ENCODE assay signal across 9 mouse cellular contexts in the genomic region with DNA sequence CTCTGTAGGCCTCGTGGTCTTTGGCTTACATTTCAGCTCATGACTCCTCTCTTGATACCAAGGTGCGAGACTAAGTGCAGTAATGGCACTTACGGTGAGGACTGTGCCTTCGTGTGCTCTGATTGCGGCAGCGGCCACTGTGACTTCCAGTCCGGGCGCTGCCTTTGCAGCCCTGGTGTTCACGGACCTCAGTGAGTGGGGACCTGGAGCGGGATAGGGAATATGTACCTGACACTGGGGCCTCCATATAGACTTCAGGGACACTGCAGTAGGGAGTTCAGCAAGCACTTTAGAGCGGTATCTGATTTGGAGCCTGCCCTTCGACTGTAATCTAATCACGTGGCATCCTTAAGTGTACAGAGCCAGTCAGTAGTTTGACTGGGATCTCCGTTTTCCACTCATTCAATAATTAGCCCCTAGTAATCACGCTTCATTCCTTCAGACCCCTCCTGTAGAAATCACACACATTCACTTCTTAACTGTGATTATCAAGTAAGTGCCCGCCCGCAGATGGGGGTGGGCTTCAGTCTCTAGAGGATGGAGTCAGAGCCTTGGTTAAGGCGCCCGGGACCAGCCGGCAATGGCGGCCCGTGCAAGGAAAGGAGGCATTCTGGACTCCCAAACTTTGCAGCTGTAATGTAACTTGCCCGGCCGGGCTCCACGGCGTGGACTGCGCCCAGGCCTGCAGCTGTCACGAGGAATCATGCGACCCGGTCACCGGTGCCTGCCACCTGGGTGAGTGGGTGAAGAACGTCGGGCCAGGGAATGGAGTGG. TPM values are rescaled to one million over a fixed set of nuclear protein-coding genes. Genes with fewer than 3 reads are reported as not detected.
A peak's percentile ranks its signal among the peaks of the same experiment; 100 is the strongest.
DNase-seq lines count a peak whose midpoint lies in the region; ATAC-seq and TF ChIP-seq lines count a peak whose summit lies in the region.
"Had no signal": no experiment of that assay in that cellular context is flagged by ENCODE, and none has a peak within 500 bp of the region (broad histone marks: within the 10 kb centered on the region; RNA-seq: fewer than 3 reads in every experiment).

No protein-coding gene starts in this region.

- 24% methylated on average over 33 of the region's 33 CpGs for WGBS in heart, embryonic 13.5 days
- 11% methylated on average over 33 of the region's 33 CpGs for WGBS in hindbrain, embryonic 10.5 days
- WGBS in midbrain, embryonic 11.5 days: 9% methylated on average over 33 of the region's 33 CpGs

- peaks cover 19% of the 10 kb centered on the region for H3K36me3 ChIP-seq in heart, embryonic 13.5 days
- no peaks in the 10 kb centered on the region for H3K36me3 ChIP-seq in G1E (replicated peaks)
- no peaks in the 10 kb centered on the region for H3K36me3 ChIP-seq in hindbrain, embryonic 10.5 days
- H3K36me3 ChIP-seq in midbrain, embryonic 11.5 days (ENCODE audit: control insufficient read depth, insufficient read depth, low read length): no peaks in the 10 kb centered on the region

- peaks cover 85% of the 10 kb centered on the region for H3K4me1 ChIP-seq in heart, embryonic 13.5 days
- H3K4me1 ChIP-seq in G1E (ENCODE audit: insufficient read depth, low read depth, low read length): peaks cover 8% of the 10 kb centered on the region
- peaks cover 59% of the 10 kb centered on the region for H3K4me1 ChIP-seq in hindbrain, embryonic 10.5 days (replicated peaks)
- H3K4me1 ChIP-seq in midbrain, embryonic 11.5 days (ENCODE audit: control insufficient read depth, insufficient read depth, low read length): peaks cover 38% of the 10 kb centered on the region

- no peaks in the 10 kb centered on the region for H3K9me3 ChIP-seq in heart, embryonic 13.5 days
- peaks cover 13% of the 10 kb centered on the region for H3K9me3 ChIP-seq in G1E (replicated peaks)
- no peaks in the 10 kb centered on the region for H3K9me3 ChIP-seq in hindbrain, embryonic 10.5 days
- H3K9me3 ChIP-seq in midbrain, embryonic 11.5 days (ENCODE audit: control insufficient read depth, low read length): no peaks in the 10 kb centered on the region

- peaks cover 94% of the 10 kb centered on the region for H3K27me3 ChIP-seq in heart, embryonic 13.5 days (replicated peaks)
- H3K27me3 ChIP-seq in G1E (ENCODE audit: insufficient read depth, low read length): peaks cover 68% of the 10 kb centered on the region
- H3K27me3 ChIP-seq in hindbrain, embryonic 10.5 days (ENCODE audit: insufficient read depth, poor library complexity, severe bottlenecking): peaks cover 95% of the 10 kb centered on the region
- peaks cover 85% of the 10 kb centered on the region for H3K27me3 ChIP-seq in midbrain, embryonic 11.5 days (ENCODE audit: control insufficient read depth, insufficient read depth, low read length)

- DNase-seq in heart, postnatal 10 days: no peak
- no peak for DNase-seq in G1E (ENCODE audit: low spot score)
- peak; percentile 39 for DNase-seq in hindbrain, embryonic 10.5 days (ENCODE audit: low spot score)
- peak; percentile 92 for DNase-seq in midbrain, embryonic 11.5 days (ENCODE audit: low spot score, missing footprints)
- no peak for DNase-seq in adipocyte (ENCODE audit: low spot score)
- no peak for DNase-seq in adrenal gland, adult 8-10 months

- no peak for ATAC-seq in heart, embryonic 13.5 days (ENCODE audit: extremely low read depth, insufficient number of reproducible peaks, low FRiP score, low TSS enrichment)
- ATAC-seq in G1E (ENCODE audit: extremely low read depth, insufficient number of reproducible peaks, low FRiP score, poor library complexity, severe bottlenecking): no peak
- no peak for ATAC-seq in midbrain, embryonic 11.5 days (ENCODE audit: low FRiP score)
- ATAC-seq in megakaryocyte progenitor cell, adult 5-6 weeks (replicated peaks; ENCODE audit: poor library complexity): no peak

- intact Hi-C loops in heart, postnatal 10 days (cut with DNase I): no loop called here

- no peak for TF ChIP-seq CTCF in G1E (IDR thresholded peaks at IDR 0.05; ENCODE audit: low read depth, low read length)

- peak overlapping the region; percentile 56 for H3K9ac ChIP-seq in heart, embryonic 13.5 days
- H3K9ac ChIP-seq in midbrain, embryonic 11.5 days (ENCODE audit: low read length): no peak overlapping the region

- peak overlapping the region; percentile 73 for H3K4me2 ChIP-seq in heart, embryonic 13.5 days
- peak overlapping the region; percentile 57 for H3K4me2 ChIP-seq in midbrain, embryonic 11.5 days

- peak overlapping the region; percentile 51 for H3K4me3 ChIP-seq in heart, embryonic 13.5 days
- peak overlapping the region; percentile 34; the same call in 1 of the 2 replicates for H3K4me3 ChIP-seq in G1E (ENCODE audit: low read depth, low read length)
- H3K4me3 ChIP-seq in hindbrain, embryonic 10.5 days: peak overlapping the region; percentile 54
- H3K4me3 ChIP-seq in midbrain, embryonic 11.5 days (ENCODE audit: low read depth, low read length): peak overlapping the region; percentile 35

- no peak overlapping the region for H3K27ac ChIP-seq in heart, embryonic 13.5 days (replicated peaks)
- 0 out of 2 replicates have a peak overlapping the region, but pooled peaks have one; percentile 3 for H3K27ac ChIP-seq in hindbrain, embryonic 10.5 days
- H3K27ac ChIP-seq in midbrain, embryonic 11.5 days (ENCODE audit: low read depth, low read length): no peak overlapping the region
- H3K27ac ChIP-seq: macrophage had no signal

RNA-seq across cellular contexts. Expression of a gene that starts 6.8 kb away (rescaled TPM):
- 7.0 and 8.2 TPM in 2 replicates for polyA plus RNA-seq in heart, embryonic 13.5 days (2015; fragmentation: Nextera tagmentation; extraction: Ambion mirVana)
- total RNA-seq in heart, postnatal 10 days (2021): 10 to 100 TPM; 15.1 to 16.0 TPM
- total RNA-seq in G1E (2014; fragmentation: Nextera tagmentation) (not detected in 2 replicates), G1E (2017) (0.06 TPM in 1 of 2 replicates, not detected in the other)
- polyA plus RNA-seq in G1E (2012): not detected in 2 replicates
- polyA plus RNA-seq in hindbrain, embryonic 10.5 days (2016; fragmentation: Nextera tagmentation; extraction: Ambion mirVana): 5.4 and 9.6 TPM in 2 replicates
- polyA plus RNA-seq in midbrain, embryonic 11.5 days (2014; fragmentation: Nextera tagmentation; extraction: Ambion mirVana): 3.8 and 4.4 TPM in 2 replicates
- 10 to 100 TPM; 11.8 to 14.9 (median 13.1) TPM for total RNA-seq in adrenal gland, adult 8-10 months (2022)
- total RNA-seq in megakaryocyte progenitor cell, adult 5-6 weeks (2015): 0.10 TPM in 1 of 2 replicates, not detected in the other
- total RNA-seq in megakaryocyte progenitor cell, adult 5-6 weeks (2017): 0.07 TPM in 1 of 2 replicates, not detected in the other

RNA-seq across cellular contexts. Expression of a gene that starts 29.1 kb away (rescaled TPM):
- polyA plus RNA-seq in heart, embryonic 13.5 days (2015; fragmentation: Nextera tagmentation; extraction: Ambion mirVana): not detected in 2 replicates
- under 1 TPM in 1 of 2 experiments, not detected in 1; 0.22 TPM for total RNA-seq in heart, postnatal 10 days (2021)
- total RNA-seq in G1E (2014; fragmentation: Nextera tagmentation) (not detected in 2 replicates), G1E (2017) (0.33 TPM in 1 of 2 replicates, not detected in the other)
- polyA plus RNA-seq in G1E (2012): 0.17 and 0.23 TPM in 2 replicates
- polyA plus RNA-seq in hindbrain, embryonic 10.5 days (2016; fragmentation: Nextera tagmentation; extraction: Ambion mirVana): 0.22 TPM in 1 of 2 replicates, not detected in the other
- polyA plus RNA-seq in midbrain, embryonic 11.5 days (2014; fragmentation: Nextera tagmentation; extraction: Ambion mirVana): 0.21 and 0.37 TPM in 2 replicates
- total RNA-seq in adrenal gland, adult 8-10 months (2022): not detected
- not detected in 2 replicates for total RNA-seq in megakaryocyte progenitor cell, adult 5-6 weeks (2015)
- not detected in 2 replicates for total RNA-seq in megakaryocyte progenitor cell, adult 5-6 weeks (2017)
- polyA plus RNA-seq: macrophage had no signal

RNA-seq across cellular contexts. Expression of a gene that starts 34.3 kb away (rescaled TPM):
- polyA plus RNA-seq in heart, embryonic 13.5 days (2015; fragmentation: Nextera tagmentation; extraction: Ambion mirVana): 1.1 and 1.8 TPM in 2 replicates
- total RNA-seq in heart, postnatal 10 days (2021): 1 to 10 TPM; 1.4 TPM
- total RNA-seq in G1E (2014; fragmentation: Nextera tagmentation) (2.3 and 2.4 TPM in 2 replicates), G1E (2017) (2.3 and 3.3 TPM in 2 replicates)
- 0.13 and 0.89 TPM in 2 replicates for polyA plus RNA-seq in G1E (2012)
- 1.9 and 2.3 TPM in 2 replicates for polyA plus RNA-seq in hindbrain, embryonic 10.5 days (2016; fragmentation: Nextera tagmentation; extraction: Ambion mirVana)
- 2.2 and 2.3 TPM in 2 replicates for polyA plus RNA-seq in midbrain, embryonic 11.5 days (2014; fragmentation: Nextera tagmentation; extraction: Ambion mirVana)
- total RNA-seq in adrenal gland, adult 8-10 months (2022): 1 to 10 TPM in 3 of 4 experiments, under 1 TPM in 1; 0.94 to 3.6 (median 2.3) TPM
- 1.3 and 1.9 TPM in 2 replicates for total RNA-seq in megakaryocyte progenitor cell, adult 5-6 weeks (2015)
- total RNA-seq in megakaryocyte progenitor cell, adult 5-6 weeks (2017): 1.2 and 2.5 TPM in 2 replicates

RNA-seq across cellular contexts. Expression of a gene that starts 44.4 kb away (rescaled TPM):
- polyA plus RNA-seq in heart, embryonic 13.5 days (2015; fragmentation: Nextera tagmentation; extraction: Ambion mirVana): 40.6 and 43.9 TPM in 2 replicates
- 10 to 100 TPM; 26.9 to 27.6 TPM for total RNA-seq in heart, postnatal 10 days (2021)
- total RNA-seq in G1E (2014; fragmentation: Nextera tagmentation) (not detected in 2 replicates), G1E (2017) (0.06 and 2.1 TPM in 2 replicates)
- not detected in 2 replicates for polyA plus RNA-seq in G1E (2012)
- 57.5 TPM in 2 replicates for polyA plus RNA-seq in hindbrain, embryonic 10.5 days (2016; fragmentation: Nextera tagmentation; extraction: Ambion mirVana)
- 38.7 and 39.5 TPM in 2 replicates for polyA plus RNA-seq in midbrain, embryonic 11.5 days (2014; fragmentation: Nextera tagmentation; extraction: Ambion mirVana)
- total RNA-seq in adrenal gland, adult 8-10 months (2022): 10 to 100 TPM; 40.5 to 65.6 (median 50.8) TPM
- 7.5 and 10.6 TPM in 2 replicates for total RNA-seq in megakaryocyte progenitor cell, adult 5-6 weeks (2015)
- total RNA-seq in megakaryocyte progenitor cell, adult 5-6 weeks (2017): 12.8 and 34.6 TPM in 2 replicates

Comparison
In these comparisons a context has a peak if more than half of its experiments do, and no peak if none do; other contexts are left out.
1. DNase-seq: peak in hindbrain, embryonic 10.5 days (single experiment) and midbrain, embryonic 11.5 days (single experiment); none in heart, postnatal 10 days (0 of 2), G1E (single experiment), adipocyte (single experiment) and adrenal gland, adult 8-10 months (single experiment).
2. RNA of a gene that starts 6.8 kb away (total RNA-seq): 15.1 to 16.0 TPM in heart, postnatal 10 days and 11.8 to 14.9 TPM in adrenal gland, adult 8-10 months; 0.07 to 0.10 TPM in megakaryocyte progenitor cell, adult 5-6 weeks and 0.06 TPM in G1E; every median in the first group is over 10 times any median in the second.
3. Peak in every context shown above with its lines, with median percentiles within 50 percentile points of each other: H3K4me3 ChIP-seq.